Mouse (Mus musculus) spleen, adult 12 weeks (tissue): Measurements from ENCODE around the gene Dkc1.
"Not testable (repeated sequence)": the region's sequence is repeated elsewhere in the genome, so short reads cannot be mapped to it uniquely, and the experiment has no call there.

Source experiments
- DNase-seq: peaks from one replicate; pipeline ENCODE4 v3.0.0; 2022; ENCODE audit warnings: low spot score

Gene Dkc1

DNA sequence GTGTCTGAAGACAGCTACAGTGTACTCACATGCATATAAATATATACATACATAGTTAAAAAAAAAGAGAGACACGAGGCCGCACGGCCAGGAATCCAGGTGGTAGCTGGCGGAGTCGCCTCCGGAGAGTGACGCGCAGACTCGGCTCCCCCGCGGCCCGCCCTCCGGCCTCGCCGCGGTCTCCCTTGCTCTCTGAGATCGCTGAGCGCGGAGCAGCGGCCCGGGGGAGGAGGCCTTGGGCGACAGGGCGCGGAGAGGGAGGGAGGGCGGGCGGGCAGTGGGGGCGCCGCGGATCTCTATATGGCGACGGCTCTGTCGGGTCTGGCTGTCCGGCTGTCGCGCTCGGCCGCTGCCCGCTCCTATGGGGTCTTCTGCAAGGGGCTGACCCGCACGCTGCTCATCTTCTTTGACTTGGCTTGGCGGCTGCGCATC, 47.5 kb downstream of the Dkc1 start:
- DNase-seq: not testable (repeated sequence)

GRCm38 (mm10) chrX:75148414-75148813, 52.8 kb downstream of the Dkc1 start:
- DNase-seq: no peak

DNA sequence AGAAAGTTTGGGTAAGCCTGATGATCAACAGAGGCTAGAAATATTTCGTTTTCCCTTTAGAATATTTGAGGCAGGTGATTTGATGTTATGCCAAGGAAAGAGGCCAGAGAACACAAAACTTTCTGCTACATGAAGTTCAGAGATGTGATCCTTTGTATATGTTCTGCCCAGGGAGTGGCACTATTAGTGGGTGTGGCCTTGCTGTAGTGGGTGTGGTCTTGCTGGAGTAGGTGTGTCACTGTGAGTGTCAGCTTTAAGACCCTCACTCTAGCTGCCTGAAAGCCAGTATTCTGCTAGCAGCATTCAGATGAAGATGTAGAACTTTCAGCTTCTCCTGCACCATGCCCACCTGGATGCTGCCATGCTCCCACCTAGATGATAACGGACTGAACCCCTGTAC, 54.6 kb downstream of the Dkc1 start:
- DNase-seq: no peak

DNA sequence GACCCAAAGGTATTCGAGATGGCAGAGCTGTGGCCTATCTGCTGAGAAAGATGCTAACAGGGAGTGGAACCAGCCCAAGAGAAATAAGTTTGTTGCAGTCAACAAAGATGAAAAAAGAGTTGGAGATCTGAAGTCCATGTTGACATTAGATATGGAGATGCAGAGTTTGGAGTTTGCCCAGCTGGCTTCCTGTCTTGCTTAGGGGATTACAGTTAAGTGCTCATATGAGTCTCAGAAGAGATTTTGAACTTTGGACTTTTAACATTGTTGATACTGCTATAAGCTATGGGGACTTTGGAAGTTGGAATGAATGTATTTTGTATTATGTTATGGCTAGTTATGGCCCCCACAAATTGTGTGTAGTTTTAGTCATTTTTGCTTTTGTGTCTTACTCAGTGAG, 56.6 kb downstream of the Dkc1 start:
- no peak for DNase-seq

DNA sequence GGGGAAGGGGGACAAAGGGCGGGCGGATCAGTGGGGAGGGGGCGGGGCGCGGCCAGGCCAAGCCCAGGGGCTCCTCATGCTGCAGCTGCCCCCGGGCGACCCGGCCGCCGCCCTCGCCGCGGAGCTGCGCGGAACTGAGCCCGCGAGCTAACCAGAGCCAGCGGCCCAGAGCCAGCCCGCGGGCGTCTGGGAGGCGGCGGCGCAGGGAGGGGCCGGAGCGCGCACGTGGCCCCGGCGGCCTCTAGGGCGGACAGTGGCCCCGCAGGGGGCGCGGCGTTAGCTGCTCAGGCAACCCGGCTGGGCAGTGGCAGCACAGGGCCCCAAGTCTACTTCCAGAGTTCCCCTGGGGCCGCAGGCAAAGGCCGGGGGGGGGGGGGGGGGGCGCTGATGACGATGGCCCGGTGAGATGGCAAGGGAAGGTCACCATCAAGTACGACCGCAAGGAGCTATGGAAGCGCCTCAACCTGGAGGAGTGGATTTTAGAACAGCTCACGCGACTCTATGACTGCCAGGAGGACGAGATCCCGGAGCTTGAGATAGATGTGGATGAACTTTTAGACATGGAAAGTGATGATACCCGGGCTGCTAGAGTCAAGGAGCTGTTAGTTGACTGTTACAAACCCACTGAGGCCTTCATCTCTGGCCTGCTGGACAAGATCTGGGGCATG, 60.1 kb downstream of the Dkc1 start:
- no peak for DNase-seq
